Mouse (Mus musculus): ENCODE results near the gene Mad2l2. TPM values are rescaled to one million over a fixed set of nuclear protein-coding genes. Genes with fewer than 3 reads are reported as not detected.

Gene Mad2l2
- total RNA-seq (2012; rRNA removed) = 34.0 and 54.5 TPM in 2 replicates

- no peaks in the 10 kb centered on the region for H3K36me3 ChIP-seq (ENCODE audit: control insufficient read depth, insufficient read depth, low read length, poor library complexity, severe bottlenecking)
- H3K9me3 ChIP-seq (ENCODE audit: control insufficient read depth, insufficient read depth, low read depth, low read length) = no peaks in the 10 kb centered on the region
- no peak for DNase-seq (ENCODE audit: low read depth, low spot score)
- peak within 1 kb of the TSS; percentile 71 to 74 for H3K4me3 ChIP-seq (ENCODE audit: insufficient read depth in 1 of 2, low read depth in 1 of 2, low read length in 2 of 2, poor library complexity in 1 of 2, severe bottlenecking in 1 of 2)
- no peak within 1 kb of the TSS for H3K27ac ChIP-seq (ENCODE audit: insufficient read depth, low read depth, low read length, poor library complexity, severe bottlenecking)
- in situ Hi-C loops (cut with MboI; ENCODE audit: low sequenced_read_pairs in 2 of 2, unreplicated experiment in 2 of 2) = no loop called here
- peak within 1 kb of the TSS; percentile 54 for H3K9ac ChIP-seq (ENCODE audit: insufficient read depth, low read depth, low read length, poor library complexity, severe bottlenecking)
- TF ChIP-seq ZNF384 (IDR thresholded peaks at IDR 0.05; ENCODE audit: low read depth, low read length) = no peak
- no peak for TF ChIP-seq ZC3H11A (IDR thresholded peaks at IDR 0.05; ENCODE audit: borderline replicate concordance, low read depth, low read length)
- TF ChIP-seq HCFC1 (IDR thresholded peaks at IDR 0.05; ENCODE audit: borderline replicate concordance, insufficient read depth, low read length) = no peak
- TF ChIP-seq CHD2 (IDR thresholded peaks at IDR 0.05; ENCODE audit: low read depth, low read length) = no peak
- no peak for TF ChIP-seq MAFK (IDR thresholded peaks at IDR 0.05; ENCODE audit: insufficient read depth, low read depth, low read length)
- H3K4me1 ChIP-seq (ENCODE audit: control insufficient read depth in 2 of 2, insufficient read depth in 2 of 2, low read length in 2 of 2, poor library complexity in 1 of 2) = peaks cover 0 to 5% of the 10 kb centered on the region in 2 experiments; a peak in 1 of 4 replicates
Measured at GRCm38 (mm10) chr4:148130133-148130532, at the start of gene Mad2l2. TSS of gene Mad2l2 (plus strand) at chr4:148130384.

GRCm38 (mm10) chr4:148080597-148080973, 49.6 kb upstream of the Mad2l2 start:
- Histone ChIP-seq H3K36me3 (ENCODE audit: control insufficient read depth, insufficient read depth, low read length, poor library complexity, severe bottlenecking) (peaks cover 27% of the 10 kb centered on the region), H3K9me3 (ENCODE audit: control insufficient read depth, insufficient read depth, low read depth, low read length) (no peaks in the 10 kb centered on the region), H3K27ac (ENCODE audit: insufficient read depth, low read depth, low read length, poor library complexity, severe bottlenecking) (no peak overlapping the region), H3K4me1 (ENCODE audit: control insufficient read depth in 2 of 2, insufficient read depth in 2 of 2, low read length in 2 of 2, poor library complexity in 1 of 2) (peaks cover 6 to 14% of the 10 kb centered on the region in 2 experiments; a peak in 2 of 4 replicates), H3K4me3 (ENCODE audit: insufficient read depth in 1 of 2, low read depth in 1 of 2, low read length in 2 of 2, poor library complexity in 1 of 2, severe bottlenecking in 1 of 2) (no peak overlapping the region), H3K9ac (ENCODE audit: insufficient read depth, low read depth, low read length, poor library complexity, severe bottlenecking) (no peak overlapping the region)
- DNase-seq (ENCODE audit: low read depth, low spot score) = no peak
- TF ChIP-seq ZC3H11A (IDR thresholded peaks at IDR 0.05; ENCODE audit: borderline replicate concordance, low read depth, low read length) = no peak
- in situ Hi-C loops (cut with MboI; ENCODE audit: low sequenced_read_pairs in 2 of 2, unreplicated experiment in 2 of 2) = no loop called here

GRCm38 (mm10) chr4:148081201-148081600, 49.0 kb upstream of the Mad2l2 start:
- no peaks in the 10 kb centered on the region for H3K9me3 ChIP-seq (ENCODE audit: control insufficient read depth, insufficient read depth, low read depth, low read length)
- H3K36me3 ChIP-seq (ENCODE audit: control insufficient read depth, insufficient read depth, low read length, poor library complexity, severe bottlenecking) = peaks cover 27% of the 10 kb centered on the region
- in situ Hi-C loops (cut with MboI; ENCODE audit: low sequenced_read_pairs in 2 of 2, unreplicated experiment in 2 of 2) = no loop called here
- no peak overlapping the region for H3K4me3 ChIP-seq (ENCODE audit: insufficient read depth in 1 of 2, low read depth in 1 of 2, low read length in 2 of 2, poor library complexity in 1 of 2, severe bottlenecking in 1 of 2)
- no peak for TF ChIP-seq CHD2 (IDR thresholded peaks at IDR 0.05; ENCODE audit: low read depth, low read length)
- TF ChIP-seq ZNF384 (IDR thresholded peaks at IDR 0.05; ENCODE audit: low read depth, low read length) = no peak
- TF ChIP-seq ZC3H11A (IDR thresholded peaks at IDR 0.05; ENCODE audit: borderline replicate concordance, low read depth, low read length) = no peak
- TF ChIP-seq MAFK (IDR thresholded peaks at IDR 0.05; ENCODE audit: insufficient read depth, low read depth, low read length) = no peak
- no peak for TF ChIP-seq HCFC1 (IDR thresholded peaks at IDR 0.05; ENCODE audit: borderline replicate concordance, insufficient read depth, low read length)
- DNase-seq (ENCODE audit: low read depth, low spot score) = no peak
- H3K9ac ChIP-seq (ENCODE audit: insufficient read depth, low read depth, low read length, poor library complexity, severe bottlenecking) = no peak overlapping the region
- H3K27ac ChIP-seq (ENCODE audit: insufficient read depth, low read depth, low read length, poor library complexity, severe bottlenecking) = no peak overlapping the region
- H3K4me1 ChIP-seq (ENCODE audit: control insufficient read depth in 2 of 2, insufficient read depth in 2 of 2, low read length in 2 of 2, poor library complexity in 1 of 2) = peaks cover 6 to 16% of the 10 kb centered on the region in 2 experiments; a peak in 2 of 4 replicates

GRCm38 (mm10) chr4:148082257-148083044, 47.7 kb upstream of the Mad2l2 start:
- H3K4me3 ChIP-seq (ENCODE audit: insufficient read depth in 1 of 2, low read depth in 1 of 2, low read length in 2 of 2, poor library complexity in 1 of 2, severe bottlenecking in 1 of 2) = peak overlapping the region; percentile 45
- H3K4me1 ChIP-seq (ENCODE audit: control insufficient read depth in 2 of 2, insufficient read depth in 2 of 2, low read length in 2 of 2, poor library complexity in 1 of 2) = peaks cover 6 to 14% of the 10 kb centered on the region in 2 experiments; a peak in 2 of 4 replicates
- H3K9me3 ChIP-seq (ENCODE audit: control insufficient read depth, insufficient read depth, low read depth, low read length) = no peaks in the 10 kb centered on the region
- peak overlapping the region; percentile 72; the same call in 1 of the 2 replicates for H3K27ac ChIP-seq (ENCODE audit: insufficient read depth, low read depth, low read length, poor library complexity, severe bottlenecking)
- peak overlapping the region; percentile 59; the same call in 1 of the 2 replicates for H3K9ac ChIP-seq (ENCODE audit: insufficient read depth, low read depth, low read length, poor library complexity, severe bottlenecking)
- in situ Hi-C loops (cut with MboI; ENCODE audit: low sequenced_read_pairs in 2 of 2, unreplicated experiment in 2 of 2) = no loop called here
- no peak for DNase-seq (ENCODE audit: low read depth, low spot score)
- TF ChIP-seq ZNF384 (IDR thresholded peaks at IDR 0.05; ENCODE audit: low read depth, low read length) (no peak), HCFC1 (IDR thresholded peaks at IDR 0.05; ENCODE audit: borderline replicate concordance, insufficient read depth, low read length) (no peak), CHD2 (IDR thresholded peaks at IDR 0.05; ENCODE audit: low read depth, low read length) (no peak), ZC3H11A (IDR thresholded peaks at IDR 0.05; ENCODE audit: borderline replicate concordance, low read depth, low read length) (no peak), MAFK (IDR thresholded peaks at IDR 0.05; ENCODE audit: insufficient read depth, low read depth, low read length) (no peak)
- peaks cover 30% of the 10 kb centered on the region for H3K36me3 ChIP-seq (ENCODE audit: control insufficient read depth, insufficient read depth, low read length, poor library complexity, severe bottlenecking)
